Mouse (Mus musculus): ENCODE results near the gene Naa16. TPM values are rescaled to one million over a fixed set of nuclear protein-coding genes. Genes with fewer than 3 reads are reported as not detected.

The Naa16 gene
- polyA plus RNA-seq, 1 experiment = 103 TPM

GRCm38 (mm10) chr14:79298314-79298992, 92.1 kb downstream of the Naa16 start:
- H3K4me3 ChIP-seq (ENCODE audit: low read depth, low read length) = no peak overlapping the region
- TF ChIP-seq EP300 (IDR thresholded peaks at IDR 0.05; ENCODE audit: insufficient read depth, low read depth, low read length) = no peak
- no peak for TF ChIP-seq CTCF (IDR thresholded peaks at IDR 0.05; ENCODE audit: low read depth, low read length)
- no peak for TF ChIP-seq POLR2A (IDR thresholded peaks at IDR 0.05; ENCODE audit: insufficient read depth, low read length)
- H3K27me3 ChIP-seq (ENCODE audit: control insufficient read depth, insufficient read depth, low read length, poor library complexity, severe bottlenecking) = no peaks in the 10 kb centered on the region
- H3K27ac ChIP-seq (ENCODE audit: insufficient read depth, low read length) = no peak overlapping the region
- no peak overlapping the region for H3K9ac ChIP-seq (ENCODE audit: low read depth, poor library complexity, severe bottlenecking)
- H3K4me1 ChIP-seq (ENCODE audit: control insufficient read depth, insufficient read depth, low read length) = peaks cover 3% of the 10 kb centered on the region
- no peaks in the 10 kb centered on the region for H3K9me3 ChIP-seq (replicated peaks; ENCODE audit: control insufficient read depth, insufficient read depth, low read length, poor library complexity, severe bottlenecking)
- H3K36me3 ChIP-seq (ENCODE audit: control insufficient read depth, insufficient read depth, low read length, poor library complexity, severe bottlenecking) = no peaks in the 10 kb centered on the region

GRCm38 (mm10) chr14:79296836-79297235, 93.7 kb downstream of the Naa16 start:
- peaks cover 5% of the 10 kb centered on the region for H3K4me1 ChIP-seq (ENCODE audit: control insufficient read depth, insufficient read depth, low read length)
- H3K9me3 ChIP-seq (replicated peaks; ENCODE audit: control insufficient read depth, insufficient read depth, low read length, poor library complexity, severe bottlenecking) = no peaks in the 10 kb centered on the region
- TF ChIP-seq POLR2A (IDR thresholded peaks at IDR 0.05; ENCODE audit: insufficient read depth, low read length) (no peak), EP300 (IDR thresholded peaks at IDR 0.05; ENCODE audit: insufficient read depth, low read depth, low read length) (no peak), CTCF (IDR thresholded peaks at IDR 0.05; ENCODE audit: low read depth, low read length) (no peak)
- H3K4me3 ChIP-seq (ENCODE audit: low read depth, low read length) = no peak overlapping the region
- no peaks in the 10 kb centered on the region for H3K36me3 ChIP-seq (ENCODE audit: control insufficient read depth, insufficient read depth, low read length, poor library complexity, severe bottlenecking)
- H3K27me3 ChIP-seq (ENCODE audit: control insufficient read depth, insufficient read depth, low read length, poor library complexity, severe bottlenecking) = no peaks in the 10 kb centered on the region
- no peak overlapping the region for H3K27ac ChIP-seq (ENCODE audit: insufficient read depth, low read length)
- no peak overlapping the region for H3K9ac ChIP-seq (ENCODE audit: low read depth, poor library complexity, severe bottlenecking)

- Histone ChIP-seq H3K9me3 (replicated peaks; ENCODE audit: control insufficient read depth, insufficient read depth, low read length, poor library complexity, severe bottlenecking) (no peaks in the 10 kb centered on the region), H3K27ac (ENCODE audit: insufficient read depth, low read length) (no peak overlapping the region), H3K9ac (ENCODE audit: low read depth, poor library complexity, severe bottlenecking) (no peak overlapping the region), H3K27me3 (ENCODE audit: control insufficient read depth, insufficient read depth, low read length, poor library complexity, severe bottlenecking) (no peaks in the 10 kb centered on the region), H3K4me3 (ENCODE audit: low read depth, low read length) (no peak overlapping the region), H3K4me1 (ENCODE audit: control insufficient read depth, insufficient read depth, low read length) (peaks cover 5% of the 10 kb centered on the region), H3K36me3 (ENCODE audit: control insufficient read depth, insufficient read depth, low read length, poor library complexity, severe bottlenecking) (no peaks in the 10 kb centered on the region)
- no peak for TF ChIP-seq CTCF (IDR thresholded peaks at IDR 0.05; ENCODE audit: low read depth, low read length)
- TF ChIP-seq POLR2A (IDR thresholded peaks at IDR 0.05; ENCODE audit: insufficient read depth, low read length) = no peak
- no peak for TF ChIP-seq EP300 (IDR thresholded peaks at IDR 0.05; ENCODE audit: insufficient read depth, low read depth, low read length)
Measured at GRCm38 (mm10) chr14:79296201-79296600, 94.4 kb downstream of the Naa16 start.

- H3K9me3 ChIP-seq (replicated peaks; ENCODE audit: control insufficient read depth, insufficient read depth, low read length, poor library complexity, severe bottlenecking) = no peaks in the 10 kb centered on the region
- H3K4me3 ChIP-seq (ENCODE audit: low read depth, low read length) = no peak overlapping the region
- H3K27me3 ChIP-seq (ENCODE audit: control insufficient read depth, insufficient read depth, low read length, poor library complexity, severe bottlenecking) = no peaks in the 10 kb centered on the region
- H3K27ac ChIP-seq (ENCODE audit: insufficient read depth, low read length) = no peak overlapping the region
- TF ChIP-seq POLR2A (IDR thresholded peaks at IDR 0.05; ENCODE audit: insufficient read depth, low read length) = no peak
- TF ChIP-seq CTCF (IDR thresholded peaks at IDR 0.05; ENCODE audit: low read depth, low read length) = no peak
- no peak for TF ChIP-seq EP300 (IDR thresholded peaks at IDR 0.05; ENCODE audit: insufficient read depth, low read depth, low read length)
- peaks cover 5% of the 10 kb centered on the region for H3K4me1 ChIP-seq (ENCODE audit: control insufficient read depth, insufficient read depth, low read length)
- H3K36me3 ChIP-seq (ENCODE audit: control insufficient read depth, insufficient read depth, low read length, poor library complexity, severe bottlenecking) = no peaks in the 10 kb centered on the region
- H3K9ac ChIP-seq (ENCODE audit: low read depth, poor library complexity, severe bottlenecking) = no peak overlapping the region
Measured at GRCm38 (mm10) chr14:79295579-79295978, 95.0 kb downstream of the Naa16 start.

GRCm38 (mm10) chr14:79294950-79295349, 95.6 kb downstream of the Naa16 start:
- no peak overlapping the region for H3K9ac ChIP-seq (ENCODE audit: low read depth, poor library complexity, severe bottlenecking)
- H3K27me3 ChIP-seq (ENCODE audit: control insufficient read depth, insufficient read depth, low read length, poor library complexity, severe bottlenecking) = no peaks in the 10 kb centered on the region
- no peaks in the 10 kb centered on the region for H3K9me3 ChIP-seq (replicated peaks; ENCODE audit: control insufficient read depth, insufficient read depth, low read length, poor library complexity, severe bottlenecking)
- no peak overlapping the region for H3K27ac ChIP-seq (ENCODE audit: insufficient read depth, low read length)
- TF ChIP-seq POLR2A (IDR thresholded peaks at IDR 0.05; ENCODE audit: insufficient read depth, low read length) (no peak), CTCF (IDR thresholded peaks at IDR 0.05; ENCODE audit: low read depth, low read length) (no peak), EP300 (IDR thresholded peaks at IDR 0.05; ENCODE audit: insufficient read depth, low read depth, low read length) (no peak)
- peaks cover 5% of the 10 kb centered on the region for H3K4me1 ChIP-seq (ENCODE audit: control insufficient read depth, insufficient read depth, low read length)
- H3K36me3 ChIP-seq (ENCODE audit: control insufficient read depth, insufficient read depth, low read length, poor library complexity, severe bottlenecking) = no peaks in the 10 kb centered on the region
- H3K4me3 ChIP-seq (ENCODE audit: low read depth, low read length) = no peak overlapping the region

- TF ChIP-seq POLR2A (IDR thresholded peaks at IDR 0.05; ENCODE audit: insufficient read depth, low read length) (no peak), EP300 (IDR thresholded peaks at IDR 0.05; ENCODE audit: insufficient read depth, low read depth, low read length) (no peak), CTCF (IDR thresholded peaks at IDR 0.05; ENCODE audit: low read depth, low read length) (no peak)
- H3K27ac ChIP-seq (ENCODE audit: insufficient read depth, low read length) = no peak overlapping the region
- no peak overlapping the region for H3K4me3 ChIP-seq (ENCODE audit: low read depth, low read length)
- no peaks in the 10 kb centered on the region for H3K27me3 ChIP-seq (ENCODE audit: control insufficient read depth, insufficient read depth, low read length, poor library complexity, severe bottlenecking)
- no peak overlapping the region for H3K9ac ChIP-seq (ENCODE audit: low read depth, poor library complexity, severe bottlenecking)
- H3K4me1 ChIP-seq (ENCODE audit: control insufficient read depth, insufficient read depth, low read length) = peaks cover 8% of the 10 kb centered on the region
- H3K9me3 ChIP-seq (replicated peaks; ENCODE audit: control insufficient read depth, insufficient read depth, low read length, poor library complexity, severe bottlenecking) = no peaks in the 10 kb centered on the region
- no peaks in the 10 kb centered on the region for H3K36me3 ChIP-seq (ENCODE audit: control insufficient read depth, insufficient read depth, low read length, poor library complexity, severe bottlenecking)
Measured at GRCm38 (mm10) chr14:79294051-79294814, 96.3 kb downstream of the Naa16 start.

Measured in ES-Bruce4 (cell line).